Mouse (Mus musculus): ENCODE measurements around the gene Shq1.

Gene Shq1

GRCm38 (mm10) chr6:100527972-100528371, 143.0 kb downstream of the Shq1 start:
- DNase-seq, result peak; percentile 27

- no peak for DNase-seq
Measured at GRCm38 (mm10) chr6:100527161-100527560, 143.8 kb downstream of the Shq1 start.

- DNase-seq, result no peak
Measured at GRCm38 (mm10) chr6:100526066-100526465, 144.9 kb downstream of the Shq1 start.

GRCm38 (mm10) chr6:100525496-100525895, 145.5 kb downstream of the Shq1 start:
- DNase-seq, result peak; percentile 47

- DNase-seq, result no peak
Measured at GRCm38 (mm10) chr6:100522495-100522894, 148.5 kb downstream of the Shq1 start.

GRCm38 (mm10) chr6:100521615-100522398, 149.2 kb downstream of the Shq1 start:
- DNase-seq, result no peak

GRCm38 (mm10) chr6:100520558-100521099, 150.3 kb downstream of the Shq1 start:
- no peak for DNase-seq

GRCm38 (mm10) chr6:100519837-100520236, 151.1 kb downstream of the Shq1 start:
- no peak for DNase-seq

Measured in kidney, adult 9 months (tissue).